Mouse (Mus musculus) thymus, postnatal 10 days (tissue): ENCODE measurements at regions not wholly inside any gene's neighbourhood (a gene's known extent, or its start where the extent isn't known, plus 50 kb on each side); places are given as distances from the start of the nearest gene placed in this dataset.

Experiments used
- DNase-seq, 2 experiments: peaks; one replicate each; pipeline ENCODE4 v3.0.0; 2021; ENCODE audit warnings: low spot score in 2 of 2

GRCm38 (mm10) chr1:167905424-167905823, 216.4 kb downstream of the Lmx1a start:
- DNase-seq: no peak

- no peak for DNase-seq
Observed at GRCm38 (mm10) chr1:167912074-167912473, 223.0 kb downstream of the Lmx1a start.

- peak in 1 of 2 experiments; percentile 38 for DNase-seq
Observed at GRCm38 (mm10) chr1:167914982-167915561, 226.0 kb downstream of the Lmx1a start.

GRCm38 (mm10) chr1:167915578-167916275, 226.7 kb downstream of the Lmx1a start:
- no peak for DNase-seq

- DNase-seq: no peak
Observed at GRCm38 (mm10) chr1:167922917-167923316, 233.9 kb downstream of the Lmx1a start.

GRCm38 (mm10) chr1:167928060-167928467, 239.0 kb downstream of the Lmx1a start:
- DNase-seq: no peak

- DNase-seq: no peak
Observed at GRCm38 (mm10) chr1:167929729-167930341, 240.8 kb downstream of the Lmx1a start.

- DNase-seq: no peak
Observed at GRCm38 (mm10) chr1:167932088-167932487, 243.1 kb downstream of the Lmx1a start.

GRCm38 (mm10) chr1:167936726-167937125, 247.7 kb downstream of the Lmx1a start:
- DNase-seq: no peak

GRCm38 (mm10) chr1:167938176-167938575, 249.1 kb downstream of the Lmx1a start:
- no peak for DNase-seq

GRCm38 (mm10) chr1:167942037-167942470, 253.0 kb downstream of the Lmx1a start:
- no peak for DNase-seq

GRCm38 (mm10) chr1:167943121-167943520, 254.1 kb downstream of the Lmx1a start:
- DNase-seq: no peak

- DNase-seq: no peak
Observed at GRCm38 (mm10) chr1:167945615-167946252, 256.7 kb downstream of the Lmx1a start.

GRCm38 (mm10) chr1:167947866-167948265, 258.8 kb downstream of the Lmx1a start:
- no peak for DNase-seq

- no peak for DNase-seq
Observed at GRCm38 (mm10) chr1:167951717-167952116, 262.7 kb downstream of the Lmx1a start.

- no peak for DNase-seq
Observed at GRCm38 (mm10) chr1:167958531-167958930, 269.5 kb downstream of the Lmx1a start.

- DNase-seq: no peak
Observed at GRCm38 (mm10) chr1:167969545-167969944, 280.5 kb downstream of the Lmx1a start.

GRCm38 (mm10) chr1:167969985-167970384, 280.9 kb downstream of the Lmx1a start:
- no peak for DNase-seq

- DNase-seq: no peak
Observed at GRCm38 (mm10) chr1:167976708-167977107, 287.7 kb downstream of the Lmx1a start.

GRCm38 (mm10) chr1:167979187-167979586, 290.1 kb downstream of the Lmx1a start:
- no peak for DNase-seq

GRCm38 (mm10) chr1:167979588-167979987, 290.6 kb downstream of the Lmx1a start:
- DNase-seq: no peak

- DNase-seq: no peak
Observed at GRCm38 (mm10) chr1:167981292-167981691, 292.3 kb downstream of the Lmx1a start.

- DNase-seq: no peak
Observed at GRCm38 (mm10) chr1:168007456-168007855, 318.4 kb downstream of the Lmx1a start.
